Mouse (Mus musculus) cerebellum, adult 9-10 months (tissue): ENCODE measurements at regions not wholly inside any gene's neighbourhood (a gene's known extent, or its start where the extent isn't known, plus 50 kb on each side); places are given as distances from the start of the nearest gene placed in this dataset.
"Not testable (repeated sequence)": the region's sequence is repeated elsewhere in the genome, so short reads cannot be mapped to it uniquely, and the experiment has no call there.

Experiments
- DNase-seq: peaks from one replicate; pipeline ENCODE4 v3.0.0; 2022

GRCm38 (mm10) chr3:137227122-137227838 lies 113.6 kb upstream of the Emcn start:
- DNase-seq = no peak

DNA sequence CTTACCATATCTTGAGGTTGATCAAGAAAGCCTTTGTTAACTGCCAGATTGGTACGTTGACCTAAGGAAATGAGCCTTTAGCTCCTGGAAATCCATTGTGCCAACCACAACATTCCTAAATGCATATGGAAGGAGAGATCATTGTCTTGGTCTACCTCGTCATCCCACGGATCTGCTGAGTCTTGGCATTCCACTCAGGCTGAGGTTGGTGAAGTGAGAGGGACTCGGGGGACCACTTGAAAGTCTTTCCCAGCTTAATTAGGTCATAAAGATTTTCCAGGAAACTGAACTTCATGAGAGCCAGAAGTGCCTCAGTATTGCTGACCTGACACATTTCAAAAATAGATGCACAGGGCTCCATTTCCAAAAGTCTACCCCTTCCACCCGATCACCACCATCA lies 112.5 kb upstream of the Emcn start:
- no peak for DNase-seq

DNA sequence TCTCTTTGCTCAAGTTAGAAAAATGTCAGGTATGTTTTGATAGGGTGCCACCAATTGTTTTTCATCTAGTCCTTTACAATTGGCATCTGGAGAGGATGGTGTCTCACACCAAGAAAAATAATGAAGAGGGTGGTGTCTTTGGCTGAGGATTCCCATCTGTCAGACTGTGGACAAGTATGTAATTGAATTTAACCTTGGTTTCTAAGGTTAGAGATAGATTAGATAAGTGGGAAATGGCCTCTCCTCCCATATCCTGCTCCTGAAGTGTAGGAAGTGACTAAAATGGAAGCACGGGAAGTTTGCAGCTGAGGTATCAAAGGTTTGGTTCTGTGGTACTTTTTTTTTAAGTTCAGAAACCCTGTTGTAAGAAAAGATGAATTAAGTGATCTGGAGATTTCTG lies 98.0 kb upstream of the Emcn start:
- DNase-seq = no peak

DNA sequence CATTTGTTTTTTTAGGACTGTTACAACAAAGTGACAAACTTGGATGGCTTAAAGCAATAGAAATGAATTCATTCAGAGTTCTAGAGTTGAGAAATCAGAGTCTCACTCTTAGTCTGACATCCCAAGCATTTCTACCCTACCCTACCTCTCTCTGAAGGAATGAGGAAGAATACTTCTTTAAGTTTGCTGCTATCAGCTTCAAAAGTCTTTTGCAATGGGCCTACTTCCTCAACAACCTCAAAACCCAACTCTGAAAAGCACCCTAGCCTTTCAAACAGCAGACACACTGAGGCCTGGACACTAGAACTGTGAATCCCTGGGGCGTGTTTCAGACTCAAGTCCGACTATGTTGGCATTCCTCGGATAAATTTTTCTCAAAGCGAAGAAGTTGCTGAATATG lies 77.0 kb upstream of the Emcn start:
- DNase-seq = no peak

DNA sequence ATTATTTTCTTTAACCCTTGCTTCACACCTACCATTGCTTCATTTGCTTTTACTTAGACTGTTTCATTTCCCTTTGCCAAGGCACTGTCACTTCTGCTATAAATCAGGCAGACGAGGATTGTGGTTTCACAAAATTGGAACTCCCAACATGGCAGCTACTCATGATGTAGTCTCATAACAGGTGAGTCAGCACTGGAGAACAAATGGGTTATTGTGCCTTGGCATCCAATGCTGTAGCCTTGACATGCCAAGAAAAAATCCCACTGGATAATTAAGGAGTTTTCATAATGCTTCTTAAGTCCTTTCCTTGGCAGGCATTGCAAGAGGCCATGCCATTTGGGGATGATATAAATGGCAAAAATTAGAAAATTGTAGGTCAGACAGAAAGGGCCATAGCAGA lies 73.1 kb upstream of the Emcn start:
- peak; percentile 79 for DNase-seq

DNA sequence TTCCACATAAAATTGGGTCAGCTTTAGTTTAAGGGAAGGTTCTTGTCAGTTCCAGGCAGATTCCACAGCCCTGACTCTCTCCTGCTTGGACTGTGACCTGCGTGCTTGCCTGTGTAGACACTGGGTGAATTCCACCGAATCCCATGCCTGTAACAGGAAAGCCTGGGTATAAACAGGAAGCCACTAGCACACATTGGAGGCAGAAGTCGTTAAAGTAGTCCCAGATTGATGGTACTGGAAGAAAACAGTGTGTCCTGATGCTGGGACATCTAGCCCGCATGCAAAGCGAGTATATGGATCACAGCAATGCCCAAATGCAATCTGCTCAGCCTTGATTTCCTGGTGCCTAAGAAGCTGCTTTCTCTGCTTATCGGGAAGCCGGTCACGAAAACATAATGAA lies 65.4 kb upstream of the Emcn start:
- DNase-seq = no peak

DNA sequence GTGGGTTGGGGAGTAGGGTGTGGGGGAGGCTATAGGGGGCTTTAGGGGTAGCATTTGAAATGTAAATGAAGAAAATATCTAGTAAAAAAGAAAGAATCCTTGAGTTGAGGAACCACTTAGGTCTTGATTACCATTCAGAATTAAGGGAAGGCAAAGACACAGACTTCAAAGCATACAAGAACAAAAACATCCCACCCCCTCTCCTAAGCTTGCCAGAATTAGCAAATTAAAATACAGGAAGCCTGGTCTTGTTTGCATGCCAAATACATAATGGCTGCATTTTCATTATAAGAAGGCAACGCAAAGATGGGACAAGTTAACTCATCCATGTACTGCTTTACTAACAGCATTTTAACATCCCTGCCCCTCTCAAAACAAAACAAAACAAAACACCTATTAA lies 61.6 kb upstream of the Emcn start:
- DNase-seq = no peak

GRCm38 (mm10) chr3:137281052-137281451 lies 59.8 kb upstream of the Emcn start:
- DNase-seq = no peak

DNA sequence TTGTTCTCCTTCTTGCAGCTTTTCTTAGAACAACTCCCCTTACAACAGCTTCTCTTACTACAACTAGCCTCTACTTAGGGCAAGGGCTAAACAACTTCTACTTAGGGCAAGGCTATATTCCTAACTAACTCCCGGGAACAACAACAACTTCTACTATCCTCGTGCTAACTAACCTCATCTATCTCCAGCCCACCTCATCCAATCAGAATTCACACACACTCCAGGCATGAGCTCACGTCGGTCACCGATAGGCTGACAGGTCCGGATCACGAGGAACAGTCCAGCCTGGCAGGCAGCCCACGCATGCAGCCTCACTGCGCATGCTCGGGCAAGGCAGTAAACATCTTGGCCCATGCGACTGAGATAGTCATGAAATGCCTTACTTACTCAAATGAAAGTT lies 53.3 kb upstream of the Emcn start:
- DNase-seq = not testable (repeated sequence)

DNA sequence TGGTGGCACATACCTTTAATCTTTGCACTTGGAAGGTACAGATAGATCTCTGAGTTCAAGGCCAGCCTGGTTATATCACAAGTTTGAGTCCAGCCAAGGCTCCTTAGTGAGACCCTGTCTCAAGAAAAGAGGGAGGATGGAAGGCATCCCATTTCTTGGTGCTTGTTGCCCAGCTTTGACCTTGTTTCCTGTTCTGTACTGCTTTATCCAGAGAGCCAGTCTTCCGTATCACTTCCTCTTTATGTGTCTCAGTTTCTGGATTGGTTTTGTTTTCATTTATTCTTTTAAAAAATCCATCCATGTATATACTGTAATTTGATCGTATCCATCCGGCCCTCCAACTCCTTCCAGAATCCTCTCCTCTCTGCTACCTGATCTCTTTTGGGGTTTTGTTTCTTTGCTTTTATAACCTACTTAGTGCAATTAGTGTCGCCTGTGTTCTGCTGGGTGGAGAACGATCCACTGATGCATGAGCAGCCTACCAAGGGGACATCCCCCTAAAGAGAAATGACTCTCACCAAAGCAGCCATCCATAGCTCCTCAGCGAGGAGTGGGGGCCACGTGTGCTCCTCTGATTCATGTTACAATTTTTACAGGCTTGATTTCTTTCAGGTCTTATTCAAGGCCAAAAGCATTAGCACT lies 52.4 kb upstream of the Emcn start:
- no peak for DNase-seq

GRCm38 (mm10) chr3:137288943-137289682 lies 51.8 kb upstream of the Emcn start:
- DNase-seq = no peak

DNA sequence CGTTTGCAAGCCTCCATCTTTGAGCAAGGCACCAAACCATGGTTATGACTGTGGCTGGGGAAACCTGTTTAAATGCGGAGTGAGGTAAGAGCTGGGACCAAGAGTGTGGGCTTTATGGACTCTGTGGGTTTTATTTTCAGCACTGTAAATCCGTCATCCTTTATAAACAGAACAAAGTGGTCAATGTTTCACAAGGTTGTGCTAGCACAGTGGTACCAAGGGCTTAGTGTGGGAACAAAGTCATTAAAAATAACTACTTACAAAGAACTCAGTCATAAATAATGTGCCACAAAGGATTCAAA lies 51.2 kb upstream of the Emcn start:
- DNase-seq = no peak
